Mouse (Mus musculus): Measurements from ENCODE around the gene Cnr1.

DNA sequence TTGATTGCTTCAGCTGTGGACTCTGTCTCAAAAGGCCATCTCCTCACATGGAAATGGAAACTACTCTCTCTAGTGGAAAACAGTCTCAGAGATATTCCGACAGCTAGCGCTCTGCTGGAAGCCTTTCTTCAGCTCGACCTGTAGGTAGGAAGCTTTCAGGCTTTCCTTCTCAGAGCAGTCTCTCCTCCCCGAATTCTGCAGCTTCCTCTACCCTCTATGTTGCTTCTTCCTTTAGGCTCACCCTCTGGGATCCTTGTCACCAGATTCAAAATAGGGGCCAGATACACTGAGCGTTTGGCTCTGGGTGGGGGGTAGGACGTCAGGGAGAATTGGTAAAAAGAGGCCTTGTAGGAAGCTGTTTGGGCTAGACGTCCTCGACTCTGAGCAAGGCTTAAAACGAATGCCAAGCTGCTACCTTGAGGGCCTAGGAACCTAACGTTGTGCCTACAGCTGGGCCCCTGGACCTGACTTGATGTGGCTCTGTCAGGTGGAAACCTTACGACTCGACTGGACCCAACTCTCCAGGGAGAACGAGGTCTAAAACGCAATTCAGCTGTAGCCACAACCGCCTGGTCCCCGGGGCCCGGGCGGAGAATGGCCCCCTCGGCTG, 1.1 kb upstream of the Cnr1 start:
- TF ChIP-seq POLR2A (IDR thresholded peaks at IDR 0.05; ENCODE audit: control insufficient read depth, extremely low read depth, insufficient read depth, low read length, poor library complexity) (no peak), CTCF (IDR thresholded peaks at IDR 0.05; ENCODE audit: borderline replicate concordance, control insufficient read depth, extremely low read depth, insufficient read depth, low read length, poor library complexity) (no peak)

Measured in thymus, adult 2 months (tissue).